ENCODE assay signal across 7 mouse cellular contexts in the genomic region with DNA sequence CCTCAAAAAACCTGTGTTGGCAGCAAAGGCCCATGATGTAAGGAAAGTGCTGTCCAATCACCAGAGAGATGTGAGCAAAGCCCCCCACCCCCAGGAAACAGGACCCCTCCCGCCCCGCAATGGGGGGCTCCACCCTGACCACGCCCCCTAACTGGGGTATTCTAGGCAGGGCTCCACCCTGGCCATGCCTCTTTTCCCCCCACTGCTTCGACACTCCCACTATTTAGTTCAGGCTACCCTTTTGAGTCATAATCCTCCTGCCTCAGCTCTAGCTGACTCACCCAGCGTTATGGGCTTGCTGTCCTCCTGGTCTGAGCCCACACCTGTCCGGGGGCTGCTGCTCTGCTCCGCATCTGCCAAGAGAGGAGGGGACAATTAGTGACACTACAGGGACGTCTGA. TPM values are rescaled to one million over a fixed set of nuclear protein-coding genes. Genes with fewer than 3 reads are reported as not detected.
DNase-seq lines count a peak whose midpoint lies in the region; ATAC-seq and TF ChIP-seq lines count a peak whose summit lies in the region.

No protein-coding gene starts in this region.

- WGBS in kidney, postnatal 0 days = 26% methylated on average over 8 of the region's 8 CpGs
- WGBS in hindbrain, embryonic 11.5 days = 18% methylated on average over 8 of the region's 8 CpGs
- 9% methylated on average over 8 of the region's 8 CpGs for WGBS in liver, embryonic 15.5 days (ENCODE audit: insufficient replicate concordance)

- DNase-seq in kidney, postnatal 0 days (ENCODE audit: low spot score) = no peak
- no peak for DNase-seq in kidney, adult 18-20 months
- DNase-seq in R1 (ENCODE audit: low read depth, low spot score) = peak; percentile 80
- no peak for DNase-seq in hindbrain, embryonic 11.5 days (ENCODE audit: low spot score)
- no peak for DNase-seq in cerebellum, postnatal 10 days
- no peak for DNase-seq in spleen, postnatal 14 days (ENCODE audit: low spot score in 2 of 2)

- H3K4me2 ChIP-seq in kidney, postnatal 0 days (ENCODE audit: low read length) = peak overlapping the region; percentile 7; the same call in 1 of the 2 replicates
- no peak overlapping the region for H3K4me2 ChIP-seq in hindbrain, embryonic 11.5 days (replicated peaks; ENCODE audit: low read depth, low read length)
- peak overlapping the region; percentile 25 for H3K4me2 ChIP-seq in liver, embryonic 15.5 days

- peaks cover 49% of the 10 kb centered on the region for H3K4me1 ChIP-seq in kidney, postnatal 0 days (replicated peaks; ENCODE audit: insufficient read depth, low read length)
- peaks cover 27% of the 10 kb centered on the region for H3K4me1 ChIP-seq in hindbrain, embryonic 11.5 days (replicated peaks; ENCODE audit: control insufficient read depth, insufficient read depth, low read length)
- peaks cover 95% of the 10 kb centered on the region for H3K4me1 ChIP-seq in liver, embryonic 15.5 days (replicated peaks)

- H3K27ac ChIP-seq in kidney, postnatal 0 days = peak overlapping the region; percentile 69
- peak overlapping the region; percentile 53 for H3K27ac ChIP-seq in hindbrain, embryonic 11.5 days (ENCODE audit: low read depth, low read length)
- peak overlapping the region; percentile 69 for H3K27ac ChIP-seq in liver, embryonic 15.5 days (replicated peaks)

- no peaks in the 10 kb centered on the region for H3K9me3 ChIP-seq in kidney, postnatal 0 days (replicated peaks; ENCODE audit: low read length)
- no peaks in the 10 kb centered on the region for H3K9me3 ChIP-seq in hindbrain, embryonic 11.5 days (ENCODE audit: control insufficient read depth, low read length)
- H3K9me3 ChIP-seq in liver, embryonic 15.5 days (replicated peaks) = no peaks in the 10 kb centered on the region

- no peak overlapping the region for H3K4me3 ChIP-seq in kidney, postnatal 0 days (replicated peaks; ENCODE audit: low read depth, low read length)
- H3K4me3 ChIP-seq in hindbrain, embryonic 11.5 days (ENCODE audit: low read depth, low read length) = no peak overlapping the region
- H3K4me3 ChIP-seq in liver, embryonic 15.5 days (replicated peaks) = no peak overlapping the region

- H3K36me3 ChIP-seq in kidney, postnatal 0 days (ENCODE audit: insufficient read depth, low read length) = peaks cover 27% of the 10 kb centered on the region
- H3K36me3 ChIP-seq in hindbrain, embryonic 11.5 days (ENCODE audit: control insufficient read depth, insufficient read depth, low read length) = no peaks in the 10 kb centered on the region
- no peaks in the 10 kb centered on the region for H3K36me3 ChIP-seq in liver, embryonic 15.5 days (replicated peaks)

- no peaks in the 10 kb centered on the region for H3K27me3 ChIP-seq in kidney, postnatal 0 days (ENCODE audit: insufficient read depth, low read length)
- peaks cover 20% of the 10 kb centered on the region for H3K27me3 ChIP-seq in hindbrain, embryonic 11.5 days (ENCODE audit: control insufficient read depth, insufficient read depth, low read length)
- peaks cover 50% of the 10 kb centered on the region for H3K27me3 ChIP-seq in liver, embryonic 15.5 days

- no peak overlapping the region for H3K9ac ChIP-seq in kidney, postnatal 0 days (ENCODE audit: low read depth, low read length)
- H3K9ac ChIP-seq in hindbrain, embryonic 11.5 days (ENCODE audit: low read depth, low read length) = 0 out of 2 replicates have a peak overlapping the region, but pooled peaks have one; percentile 27
- H3K9ac ChIP-seq in liver, embryonic 15.5 days = no peak overlapping the region; the same call in 1 of the 2 replicates

- no peak for TF ChIP-seq CTCF in kidney, postnatal 0 days (IDR thresholded peaks at IDR 0.05; ENCODE audit: low read depth)

- ATAC-seq in kidney, postnatal 0 days (replicated peaks; ENCODE audit: low FRiP score, low read depth) = no peak
- no peak for ATAC-seq in hindbrain, embryonic 11.5 days (ENCODE audit: low FRiP score)
- no peak for ATAC-seq in liver, embryonic 15.5 days (ENCODE audit: insufficient read depth)

RNA-seq across cellular contexts. Expression of a gene that starts 16.5 kb away (rescaled TPM):
- polyA plus RNA-seq in kidney, postnatal 0 days (2015; fragmentation: Nextera tagmentation; extraction: Ambion mirVana) = 62.4 and 68.6 TPM in 2 replicates
- polyA plus RNA-seq in hindbrain, embryonic 11.5 days (2014; fragmentation: Nextera tagmentation; extraction: Ambion mirVana) = 2.7 and 4.1 TPM in 2 replicates
- 1.9 and 2.3 TPM in 2 replicates for polyA plus RNA-seq in liver, embryonic 15.5 days (2015; fragmentation: Nextera tagmentation; extraction: Ambion mirVana)

RNA-seq across cellular contexts. Expression of a gene that starts 20.5 kb away (rescaled TPM):
- polyA plus RNA-seq in kidney, postnatal 0 days (2015; fragmentation: Nextera tagmentation; extraction: Ambion mirVana) = 0.82 and 1.9 TPM in 2 replicates
- 0.49 and 1.0 TPM in 2 replicates for polyA plus RNA-seq in hindbrain, embryonic 11.5 days (2014; fragmentation: Nextera tagmentation; extraction: Ambion mirVana)
- 0.56 TPM in 1 of 2 replicates, not detected in the other for polyA plus RNA-seq in liver, embryonic 15.5 days (2015; fragmentation: Nextera tagmentation; extraction: Ambion mirVana)

RNA-seq across cellular contexts. Expression of a gene that starts 25.1 kb away (rescaled TPM):
- 1.9 and 2.1 TPM in 2 replicates for polyA plus RNA-seq in kidney, postnatal 0 days (2015; fragmentation: Nextera tagmentation; extraction: Ambion mirVana)
- polyA plus RNA-seq in hindbrain, embryonic 11.5 days (2014; fragmentation: Nextera tagmentation; extraction: Ambion mirVana) = 2.2 and 3.2 TPM in 2 replicates
- 0.75 and 0.88 TPM in 2 replicates for polyA plus RNA-seq in liver, embryonic 15.5 days (2015; fragmentation: Nextera tagmentation; extraction: Ambion mirVana)

RNA-seq across cellular contexts. Expression of a gene that starts 25.1 kb away (rescaled TPM):
- polyA plus RNA-seq in kidney, postnatal 0 days (2015; fragmentation: Nextera tagmentation; extraction: Ambion mirVana) = 74.3 and 80.6 TPM in 2 replicates
- 44.8 and 52.6 TPM in 2 replicates for polyA plus RNA-seq in hindbrain, embryonic 11.5 days (2014; fragmentation: Nextera tagmentation; extraction: Ambion mirVana)
- 50.9 and 56.2 TPM in 2 replicates for polyA plus RNA-seq in liver, embryonic 15.5 days (2015; fragmentation: Nextera tagmentation; extraction: Ambion mirVana)

RNA-seq across cellular contexts. Expression of a gene that starts 31.0 kb away (rescaled TPM):
- 67.5 and 70.6 TPM in 2 replicates for polyA plus RNA-seq in kidney, postnatal 0 days (2015; fragmentation: Nextera tagmentation; extraction: Ambion mirVana)
- 83.0 and 92.1 TPM in 2 replicates for polyA plus RNA-seq in hindbrain, embryonic 11.5 days (2014; fragmentation: Nextera tagmentation; extraction: Ambion mirVana)
- 127 and 147 TPM in 2 replicates for polyA plus RNA-seq in liver, embryonic 15.5 days (2015; fragmentation: Nextera tagmentation; extraction: Ambion mirVana)

Comparison
In these comparisons a context has a peak if more than half of its experiments do, and no peak if none do; other contexts are left out.
1. RNA of a gene that starts 16.5 kb away (polyA plus RNA-seq): 62.4 to 68.6 TPM in kidney, postnatal 0 days; 2.7 to 4.1 TPM in hindbrain, embryonic 11.5 days and 1.9 to 2.3 TPM in liver, embryonic 15.5 days; every median in the first group is over 10 times any median in the second.
2. Peak in every context shown above with its lines, with median percentiles within 50 percentile points of each other: H3K27ac ChIP-seq.